Mouse (Mus musculus) limb, embryonic 12.5 days (tissue): ENCODE results near the gene Vopp1. TPM values are rescaled to one million over a fixed set of nuclear protein-coding genes. Genes with fewer than 3 reads are reported as not detected.

Experiments used
- ATAC-seq: fragments of 200-750 bp; cut with Nextera tagmentation; 2 replicates; pipeline ENCODE4 v1.8.0; 2017; ENCODE audit warnings: low read depth, moderate TSS enrichment; ENCODE audit not compliant: insufficient number of reproducible peaks, insufficient read depth, low FRiP score, low TSS enrichment
- H3K27ac ChIP-seq: fragments of 300-500 bp; sonication (generic); 2 replicates; pipeline ENCODE4 v1.5.1; 2016; ENCODE audit warnings: mild to moderate bottlenecking, moderate library complexity
- H3K27me3 ChIP-seq: fragments of 300-500 bp; sonication (generic); 2 replicates; pipeline ENCODE4 v1.6.1; 2016; ENCODE audit warnings: mild to moderate bottlenecking, moderate library complexity
- H3K36me3 ChIP-seq: fragments of 300-500 bp; sonication (generic); 2 replicates; pipeline ENCODE4 v1.6.1; 2016; ENCODE audit warnings: mild to moderate bottlenecking, moderate library complexity
- H3K4me1 ChIP-seq: fragments of 300-500 bp; sonication (generic); replicated peaks from 2 replicates; pipeline ENCODE4 v1.6.1; 2016
- H3K4me2 ChIP-seq: fragments of 300-500 bp; sonication (generic); 2 replicates; pipeline ENCODE4 v1.6.1; 2016; ENCODE audit warnings: mild to moderate bottlenecking, moderate library complexity
- H3K4me3 ChIP-seq: fragments of 300-500 bp; sonication (generic); replicated peaks from 2 replicates; pipeline ENCODE4 v1.5.1; 2016; ENCODE audit warnings: mild to moderate bottlenecking
- H3K9ac ChIP-seq: fragments of 300-500 bp; sonication (generic); replicated peaks from 2 replicates; pipeline ENCODE4 v1.6.1; 2016; ENCODE audit warnings: mild to moderate bottlenecking, moderate library complexity
- H3K9me3 ChIP-seq: fragments of 300-500 bp; sonication (generic); 2 replicates; pipeline ENCODE4 v1.6.1; 2016; ENCODE audit warnings: mild to moderate bottlenecking, moderate library complexity
- WGBS: fragments of 180-500 bp; shearing (Covaris S2); methylation state at CpG from one replicate; pipeline ENCODE4 v1.1.7; 2016; 5-methylcytosine and 5-hydroxymethylcytosine counted together
- polyA plus RNA-seq: library from polyadenylated mRNA; unstranded; fragments of >200 nt; fragmentation: Nextera tagmentation; extraction: Ambion mirVana; gene quantifications from 2 replicates; pipeline ENCODE4 v1.2.1, GENCODE M21; 2016

The Vopp1 gene
- polyA plus RNA-seq, 1 experiment from 2014 or later: 59.8 TPM

- Histone ChIP-seq H3K36me3 (peaks cover 8% of the 10 kb centered on the region; the same call in 1 of the 2 replicates), H3K27ac (no peak overlapping the region), H3K9ac (no peak overlapping the region), H3K4me1 (no peaks in the 10 kb centered on the region), H3K9me3 (no peaks in the 10 kb centered on the region), H3K4me3 (no peak overlapping the region), H3K4me2 (no peak overlapping the region), H3K27me3 (no peaks in the 10 kb centered on the region)
- WGBS: 89% methylated on average over 3 of the region's 3 CpGs
- no peak for ATAC-seq
Observed at GRCm38 (mm10) chr6:57780359-57780758, 44.6 kb downstream of the Vopp1 start.

GRCm38 (mm10) chr6:57773792-57774191, 51.2 kb downstream of the Vopp1 start:
- no peak for ATAC-seq
- peaks cover 45% of the 10 kb centered on the region for H3K36me3 ChIP-seq

GRCm38 (mm10) chr6:57770467-57771190, 54.3 kb downstream of the Vopp1 start:
- Histone ChIP-seq H3K36me3 (peaks cover 46% of the 10 kb centered on the region), H3K9me3 (no peaks in the 10 kb centered on the region), H3K27me3 (no peaks in the 10 kb centered on the region), H3K9ac (no peak overlapping the region), H3K27ac (no peak overlapping the region), H3K4me3 (no peak overlapping the region), H3K4me1 (no peaks in the 10 kb centered on the region), H3K4me2 (no peak overlapping the region)
- 79% methylated on average over 1 of the region's 1 CpGs for WGBS
- ATAC-seq: no peak

More at GRCm38 (mm10) chr6:57773792-57774191, 51.2 kb downstream of the Vopp1 start:
- Histone ChIP-seq H3K27ac (no peak overlapping the region), H3K9me3 (no peaks in the 10 kb centered on the region), H3K4me3 (no peak overlapping the region), H3K4me1 (no peaks in the 10 kb centered on the region), H3K9ac (no peak overlapping the region), H3K4me2 (no peak overlapping the region), H3K27me3 (no peaks in the 10 kb centered on the region)
- 94% methylated on average over 1 of the region's 1 CpGs for WGBS

- no peak overlapping the region for H3K27ac ChIP-seq
- peaks cover 37% of the 10 kb centered on the region for H3K36me3 ChIP-seq
- ATAC-seq: no peak
- no peak overlapping the region for H3K9ac ChIP-seq
- H3K4me1 ChIP-seq: no peaks in the 10 kb centered on the region
- no peak overlapping the region for H3K4me2 ChIP-seq
- H3K9me3 ChIP-seq: no peaks in the 10 kb centered on the region
- no peaks in the 10 kb centered on the region for H3K27me3 ChIP-seq
- H3K4me3 ChIP-seq: no peak overlapping the region
- 92% methylated on average over 7 of the region's 7 CpGs for WGBS
Observed at GRCm38 (mm10) chr6:57768948-57769525, 55.9 kb downstream of the Vopp1 start.

- H3K27me3 ChIP-seq: no peaks in the 10 kb centered on the region
- H3K36me3 ChIP-seq: peaks cover 26% of the 10 kb centered on the region; the same call in 1 of the 2 replicates
- 85% methylated on average over 8 of the region's 8 CpGs for WGBS
- no peaks in the 10 kb centered on the region for H3K4me1 ChIP-seq
- H3K4me2 ChIP-seq: no peak overlapping the region
- ATAC-seq: no peak
- no peak overlapping the region for H3K27ac ChIP-seq
- no peak overlapping the region for H3K4me3 ChIP-seq
- H3K9ac ChIP-seq: no peak overlapping the region
- no peaks in the 10 kb centered on the region for H3K9me3 ChIP-seq
Observed at GRCm38 (mm10) chr6:57767112-57767868, 57.7 kb downstream of the Vopp1 start.

- WGBS: 87% methylated on average over 1 of the region's 1 CpGs
- Histone ChIP-seq H3K4me3 (no peak overlapping the region), H3K27ac (no peak overlapping the region), H3K9ac (no peak overlapping the region), H3K4me2 (no peak overlapping the region), H3K36me3 (peaks cover 34% of the 10 kb centered on the region; the same call in 1 of the 2 replicates), H3K27me3 (no peaks in the 10 kb centered on the region), H3K4me1 (no peaks in the 10 kb centered on the region), H3K9me3 (no peaks in the 10 kb centered on the region)
- ATAC-seq: no peak
Observed at GRCm38 (mm10) chr6:57766287-57766686, 58.7 kb downstream of the Vopp1 start.

GRCm38 (mm10) chr6:57765095-57765878, 59.7 kb downstream of the Vopp1 start:
- Histone ChIP-seq H3K27me3 (no peaks in the 10 kb centered on the region), H3K4me2 (no peak overlapping the region), H3K4me3 (no peak overlapping the region), H3K9ac (no peak overlapping the region), H3K4me1 (no peaks in the 10 kb centered on the region), H3K36me3 (peaks cover 39% of the 10 kb centered on the region), H3K9me3 (no peaks in the 10 kb centered on the region), H3K27ac (no peak overlapping the region)
- no peak for ATAC-seq
- WGBS: 62% methylated on average over 3 of the region's 3 CpGs

- Histone ChIP-seq H3K9ac (no peak overlapping the region), H3K4me3 (no peak overlapping the region), H3K27ac (no peak overlapping the region), H3K27me3 (no peaks in the 10 kb centered on the region), H3K4me1 (no peaks in the 10 kb centered on the region), H3K4me2 (no peak overlapping the region), H3K9me3 (no peaks in the 10 kb centered on the region), H3K36me3 (peaks cover 35% of the 10 kb centered on the region)
- ATAC-seq: no peak
Observed at GRCm38 (mm10) chr6:57763054-57763453, 61.9 kb downstream of the Vopp1 start.

GRCm38 (mm10) chr6:57753962-57754759, 70.8 kb downstream of the Vopp1 start:
- ATAC-seq: no peak
- Histone ChIP-seq H3K9me3 (no peaks in the 10 kb centered on the region), H3K27me3 (no peaks in the 10 kb centered on the region), H3K27ac (no peak overlapping the region), H3K4me1 (no peaks in the 10 kb centered on the region), H3K36me3 (peaks cover 50% of the 10 kb centered on the region), H3K4me2 (no peak overlapping the region), H3K4me3 (no peak overlapping the region), H3K9ac (no peak overlapping the region)
- 93% methylated on average over 9 of the region's 9 CpGs for WGBS

GRCm38 (mm10) chr6:57745748-57746129, 79.2 kb downstream of the Vopp1 start:
- WGBS: 93% methylated on average over 2 of the region's 2 CpGs

More at GRCm38 (mm10) chr6:57745748-57746129, 79.2 kb downstream of the Vopp1 start:
- Histone ChIP-seq H3K4me1 (no peaks in the 10 kb centered on the region), H3K9me3 (no peaks in the 10 kb centered on the region), H3K9ac (no peak overlapping the region), H3K27ac (no peak overlapping the region), H3K27me3 (no peaks in the 10 kb centered on the region), H3K4me2 (no peak overlapping the region), H3K4me3 (no peak overlapping the region), H3K36me3 (no peaks in the 10 kb centered on the region; the same call in 1 of the 2 replicates)
- ATAC-seq: no peak
